Mouse (Mus musculus) liver, postnatal 0 days (tissue): ENCODE results near the gene Mical3.

Experiments used
- CTCF ChIP-seq: sonication (generic); IDR thresholded peaks from 2 replicates; pipeline ENCODE4 v1.5.1; 2016; ENCODE audit warnings: antibody characterized with exemption, low read depth
- EP300 ChIP-seq: IDR thresholded peaks from 2 replicates; pipeline ENCODE4 v1.6.1; 2016; ENCODE audit warnings: antibody characterized with exemption, low read depth, mild to moderate bottlenecking

DNA sequence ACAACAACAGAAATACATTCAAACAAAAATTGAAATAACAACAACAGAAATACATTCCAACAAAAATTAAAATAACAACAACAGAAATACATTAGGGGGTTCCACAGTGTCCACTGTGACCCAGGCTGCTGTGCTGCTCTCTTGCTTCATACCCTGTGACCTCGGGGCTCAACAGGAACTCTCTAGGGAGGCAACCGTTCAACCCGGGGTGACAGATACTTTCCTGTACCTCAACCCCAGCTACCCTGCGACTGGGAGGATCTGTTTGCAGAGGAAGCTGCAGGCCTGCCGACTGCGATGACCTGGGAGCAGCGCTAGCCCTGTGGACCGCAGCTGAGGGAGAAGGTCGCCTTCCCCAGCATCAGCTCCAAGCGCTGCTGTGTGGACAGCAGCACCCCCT is 14.4 kb downstream of the Mical3 start:
- TF ChIP-seq CTCF (peak; percentile 24; the same call in 1 of the 2 replicates), EP300 (no peak)
